Mouse (Mus musculus): Measurements from ENCODE around the gene Wwox. TPM values are rescaled to one million over a fixed set of nuclear protein-coding genes. Genes with fewer than 3 reads are reported as not detected.

Gene Wwox
- total RNA-seq, 2 experiments from 2014 or later, result 7.4 to 8.1 TPM

- DNase-seq, result no peak
- intact Hi-C loops (cut with DNase I), result no loop called here
These were observed 23.9 kb downstream of the Wwox start for GRCm38 (mm10) chr8:114463305-114463704.

DNA sequence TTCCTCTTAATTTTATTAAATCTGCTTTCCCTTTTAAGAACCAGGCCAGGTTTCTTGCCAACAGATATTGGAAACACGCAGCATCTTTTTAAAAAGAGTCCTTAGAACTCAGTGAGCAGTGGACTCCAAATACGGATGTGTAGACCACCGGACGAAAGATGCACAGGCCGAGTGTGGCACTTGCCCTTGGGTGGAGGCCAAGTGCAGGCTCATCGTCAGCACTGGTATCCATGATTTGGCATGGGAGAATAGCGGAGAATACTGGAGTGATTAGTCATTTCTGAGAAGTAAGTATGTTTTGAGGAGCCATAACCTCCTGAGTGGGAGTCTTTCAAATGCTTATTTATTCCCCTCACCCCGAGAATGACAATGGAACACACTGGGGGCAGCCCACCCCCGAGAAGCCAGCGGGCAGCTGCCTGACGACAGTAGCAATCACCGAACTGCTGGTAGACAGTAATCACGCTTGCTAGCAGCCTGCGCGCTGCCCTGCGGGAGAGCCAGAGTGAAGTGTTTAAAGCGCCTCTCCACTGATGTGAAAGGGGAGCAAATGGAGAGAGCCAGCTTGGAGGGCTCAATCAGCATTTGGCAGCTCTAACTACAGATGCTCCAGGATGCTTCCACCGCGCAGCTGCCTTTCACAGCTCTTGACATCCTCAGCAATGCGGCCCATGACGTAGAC lies 29.2 kb downstream of the Wwox start:
- no peak for DNase-seq
- intact Hi-C loops (cut with DNase I), result no loop called here

GRCm38 (mm10) chr8:114469208-114469590 lies 29.7 kb downstream of the Wwox start:
- intact Hi-C loops (cut with DNase I), result no loop called here
- no peak for DNase-seq

DNA sequence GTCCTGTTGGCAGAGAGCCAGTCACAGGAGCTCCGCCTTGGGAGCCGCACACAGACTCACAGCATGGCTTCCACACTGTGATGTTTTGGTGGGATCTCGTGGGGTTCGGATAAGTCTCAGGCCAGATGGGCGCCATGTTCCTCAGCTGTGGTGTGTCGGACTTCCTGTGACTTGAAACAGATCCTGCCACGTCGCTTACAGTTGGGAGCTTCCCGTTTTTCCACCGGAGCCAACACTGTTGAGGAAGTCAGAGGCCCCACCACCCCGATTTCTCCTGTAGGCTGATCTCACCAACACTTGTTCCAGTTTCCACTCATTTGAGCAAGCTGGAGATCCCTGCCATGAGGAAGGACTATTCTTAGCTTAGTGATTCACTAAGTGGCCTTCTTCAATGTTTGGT lies 34.1 kb downstream of the Wwox start:
- no peak for DNase-seq
- intact Hi-C loops (cut with DNase I), result no loop called here

DNA sequence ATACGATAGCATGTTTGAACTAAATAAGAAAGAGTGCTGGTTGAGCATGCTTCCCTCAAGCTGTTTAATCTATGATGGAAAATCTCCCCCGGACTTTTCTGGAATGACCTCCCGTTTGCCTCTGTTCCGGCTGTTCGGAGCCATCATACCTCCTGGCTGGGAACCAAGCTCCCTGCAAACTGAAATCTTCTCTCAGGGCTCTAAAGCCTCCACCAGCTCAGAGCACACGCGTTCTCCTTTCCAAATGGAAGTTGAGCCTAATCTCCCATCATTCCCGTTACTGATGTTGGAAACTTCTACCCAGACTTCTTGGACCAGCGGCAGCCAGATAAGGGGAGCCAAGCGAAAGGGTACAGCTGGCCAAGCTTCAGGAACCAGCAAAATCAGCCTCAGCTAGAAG lies 37.5 kb downstream of the Wwox start:
- no peak for DNase-seq
- intact Hi-C loops (cut with DNase I), result no loop called here

DNA sequence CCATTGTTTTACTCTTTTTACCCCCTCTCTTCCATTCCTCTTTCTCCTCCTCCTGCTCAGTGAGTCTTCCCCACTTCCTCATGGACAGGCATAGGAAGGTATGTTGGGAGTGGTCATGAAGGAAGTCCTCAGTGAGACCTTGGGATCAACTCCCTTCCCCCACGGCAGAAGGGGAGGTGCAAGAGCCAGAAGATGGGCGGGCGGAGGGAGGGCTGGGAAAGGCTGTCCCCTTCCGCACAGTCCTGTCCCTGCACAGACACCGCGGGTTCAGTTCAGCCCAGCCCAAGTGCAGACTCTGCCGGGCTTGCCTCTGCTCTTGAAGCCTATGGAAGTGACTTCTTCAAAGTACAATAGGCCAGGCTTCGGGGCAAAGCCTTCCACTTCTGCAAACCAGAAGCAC lies 38.3 kb downstream of the Wwox start:
- no peak for DNase-seq
- intact Hi-C loops (cut with DNase I), result no loop called here

- intact Hi-C loops (cut with DNase I), result no loop called here
- DNase-seq, result no peak
These were observed 40.3 kb downstream of the Wwox start for GRCm38 (mm10) chr8:114479749-114480148.

DNA sequence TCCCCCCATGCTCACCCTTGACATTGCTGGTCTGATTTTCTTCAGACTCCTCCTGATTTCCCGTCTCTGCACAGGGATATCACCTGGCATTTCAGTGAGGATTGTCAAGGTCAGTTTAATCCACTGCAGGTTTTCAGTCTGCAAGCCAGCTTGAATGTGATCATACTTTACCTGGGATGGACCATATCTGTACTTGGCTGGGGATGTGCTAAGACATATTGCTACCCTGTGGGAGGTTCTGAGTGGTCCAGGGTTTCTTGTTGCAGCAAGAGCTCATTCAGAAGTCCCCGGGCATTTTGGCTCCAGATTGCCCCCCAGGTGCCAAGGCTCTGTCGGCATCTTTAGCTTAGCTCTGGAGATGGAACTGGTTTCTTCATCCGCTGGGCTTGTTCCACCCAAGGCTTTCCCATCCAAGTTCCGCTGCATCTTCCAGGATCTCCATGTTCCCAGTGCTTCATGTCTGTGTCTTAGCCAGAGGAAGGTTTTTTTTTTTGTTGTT lies 52.3 kb downstream of the Wwox start:
- no peak for DNase-seq
- intact Hi-C loops (cut with DNase I), result no loop called here

- no peak for DNase-seq
- intact Hi-C loops (cut with DNase I), result no loop called here
These were observed 60.1 kb downstream of the Wwox start for GRCm38 (mm10) chr8:114499448-114500144.

DNA sequence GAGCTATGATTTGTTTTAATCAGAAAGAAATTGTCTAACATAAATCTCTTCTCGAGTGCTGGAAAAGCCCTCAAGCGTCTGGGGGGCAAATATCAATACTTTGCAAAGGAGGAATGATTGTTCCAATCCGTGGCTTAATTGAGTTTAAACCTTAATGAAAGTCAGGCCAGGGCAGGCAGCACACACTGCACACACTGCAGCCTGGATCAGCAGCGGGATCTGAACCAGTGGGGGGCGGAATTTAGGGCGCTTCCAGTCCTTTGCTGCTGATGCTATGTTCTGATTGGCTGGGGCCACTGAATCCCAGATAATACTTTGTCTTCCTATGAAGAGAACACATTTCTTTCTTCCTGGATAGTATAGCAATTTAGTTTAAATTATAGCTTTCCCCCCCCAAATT lies 62.5 kb downstream of the Wwox start:
- intact Hi-C loops (cut with DNase I), result no loop called here
- DNase-seq, result no peak

GRCm38 (mm10) chr8:114503196-114503595 lies 63.7 kb downstream of the Wwox start:
- no peak for DNase-seq
- intact Hi-C loops (cut with DNase I), result no loop called here

- intact Hi-C loops (cut with DNase I), result no loop called here
- DNase-seq, result no peak
These were observed 65.4 kb downstream of the Wwox start for GRCm38 (mm10) chr8:114504889-114505288.

DNA sequence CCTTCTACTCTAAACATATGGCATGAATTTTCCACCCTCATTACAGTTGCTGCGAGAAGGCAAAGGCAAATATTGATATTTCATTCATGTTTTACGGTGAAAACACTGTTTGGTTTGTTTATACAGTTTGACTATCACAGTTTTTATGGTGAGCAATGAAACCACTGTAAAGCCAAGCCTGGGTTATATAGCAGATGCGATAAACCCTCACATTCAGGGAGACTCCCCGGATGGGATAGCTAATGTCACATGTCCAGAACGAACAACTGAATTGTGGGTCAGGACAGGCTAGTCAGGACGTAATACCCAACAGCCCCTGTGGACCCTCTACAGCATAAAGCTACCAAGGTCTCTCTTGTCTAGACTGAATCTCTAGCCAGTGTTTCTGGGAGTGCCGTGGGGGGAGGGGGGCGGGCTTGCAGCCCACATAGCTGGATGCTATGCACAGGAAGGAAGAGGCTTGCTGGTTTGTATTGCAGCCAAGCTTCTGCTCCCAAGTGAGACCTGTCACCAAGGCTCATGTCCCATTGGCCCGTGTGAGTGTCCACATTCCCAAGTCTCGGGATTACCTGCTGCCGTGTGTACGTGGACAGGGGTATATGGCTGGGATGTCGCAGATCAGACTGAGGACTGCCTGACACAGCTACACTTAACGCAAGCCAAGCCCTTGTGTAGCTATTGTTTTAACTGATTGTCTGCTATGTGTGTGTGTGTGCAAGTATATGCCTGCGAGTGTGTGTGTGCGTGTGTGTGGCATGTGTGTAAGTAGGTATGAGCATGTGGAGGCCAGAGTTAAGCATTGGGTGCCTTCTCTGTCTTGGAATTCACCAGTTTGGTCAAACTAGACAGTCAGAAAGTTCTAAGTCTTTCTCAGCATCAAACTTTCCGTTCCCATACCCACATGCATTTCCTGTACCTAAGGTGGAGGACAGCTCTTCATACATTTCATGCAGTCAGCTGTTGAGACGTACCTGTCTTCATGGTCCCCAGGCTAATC lies 66.2 kb downstream of the Wwox start:
- no peak for DNase-seq

GRCm38 (mm10) chr8:114507404-114507803 lies 67.9 kb downstream of the Wwox start:
- intact Hi-C loops (cut with DNase I), result no loop called here
- DNase-seq, result no peak

More for the DNA sequence above, 66.2 kb downstream of the Wwox start:
- intact Hi-C loops (cut with DNase I), result no loop called here

DNA sequence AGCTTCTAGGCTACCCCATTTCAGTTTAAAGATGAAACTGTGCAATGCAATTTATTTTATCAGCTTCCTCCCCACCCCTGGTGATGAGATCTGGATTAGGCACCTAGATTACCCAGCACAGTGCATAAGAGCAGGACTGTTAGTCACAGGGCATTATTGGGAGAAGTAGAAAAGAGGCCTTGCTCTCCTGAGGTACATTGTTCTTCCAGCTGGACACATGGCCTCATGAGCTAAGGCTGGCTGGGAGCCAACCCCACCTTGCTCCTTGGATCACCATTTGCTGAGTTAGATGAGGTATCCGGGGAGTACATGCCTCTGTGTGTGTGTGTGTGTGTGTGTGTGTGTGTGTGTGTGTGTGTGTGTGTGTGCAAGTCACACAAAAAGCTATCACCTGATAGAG lies 70.8 kb downstream of the Wwox start:
- DNase-seq, result peak in 1 of 2 experiments; percentile 8
- intact Hi-C loops (cut with DNase I), result no loop called here

DNA sequence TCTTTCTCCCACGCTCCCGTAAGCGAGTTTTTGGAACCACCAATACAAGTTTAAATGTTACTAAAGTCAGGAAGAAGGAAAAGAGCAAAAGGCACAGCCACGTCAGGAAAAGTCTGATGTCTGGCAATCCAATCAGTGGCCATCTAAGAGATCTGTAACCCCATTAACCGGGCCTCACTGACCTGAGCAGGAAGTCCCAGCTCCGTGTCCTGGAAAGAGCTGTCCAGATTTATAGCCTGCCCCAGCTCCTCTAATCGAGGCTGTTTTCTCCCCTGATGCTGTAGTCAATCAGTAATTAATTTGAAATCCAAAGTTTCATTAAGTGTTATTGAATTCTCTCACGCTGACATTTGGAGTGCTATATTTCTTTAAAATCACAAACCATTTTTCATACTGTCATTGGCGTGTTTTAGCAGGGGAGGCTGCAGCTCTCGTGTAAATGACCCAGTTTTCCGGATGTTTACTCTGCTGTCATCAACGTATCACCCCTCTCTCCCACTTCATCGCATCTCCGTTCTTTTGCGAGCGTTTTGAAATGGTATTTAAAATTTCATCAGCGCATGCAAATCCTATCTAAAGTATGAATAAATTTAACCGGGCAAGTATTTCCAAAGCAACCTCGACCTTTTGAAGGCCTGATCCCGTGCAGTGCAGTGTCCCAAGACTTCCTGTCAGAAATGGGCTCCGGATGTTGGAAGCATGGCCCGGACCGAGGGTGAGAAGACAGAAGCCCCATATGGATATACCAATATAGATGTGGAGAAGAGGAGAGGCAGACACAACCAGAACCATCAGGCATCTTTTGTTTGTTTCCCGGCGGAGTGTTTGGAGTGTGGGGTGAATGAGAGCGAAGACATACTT lies 72.8 kb downstream of the Wwox start:
- intact Hi-C loops (cut with DNase I), result no loop called here
- no peak for DNase-seq

- intact Hi-C loops (cut with DNase I), result no loop called here
- no peak for DNase-seq
These were observed 75.2 kb downstream of the Wwox start for GRCm38 (mm10) chr8:114514692-114515091.

DNA sequence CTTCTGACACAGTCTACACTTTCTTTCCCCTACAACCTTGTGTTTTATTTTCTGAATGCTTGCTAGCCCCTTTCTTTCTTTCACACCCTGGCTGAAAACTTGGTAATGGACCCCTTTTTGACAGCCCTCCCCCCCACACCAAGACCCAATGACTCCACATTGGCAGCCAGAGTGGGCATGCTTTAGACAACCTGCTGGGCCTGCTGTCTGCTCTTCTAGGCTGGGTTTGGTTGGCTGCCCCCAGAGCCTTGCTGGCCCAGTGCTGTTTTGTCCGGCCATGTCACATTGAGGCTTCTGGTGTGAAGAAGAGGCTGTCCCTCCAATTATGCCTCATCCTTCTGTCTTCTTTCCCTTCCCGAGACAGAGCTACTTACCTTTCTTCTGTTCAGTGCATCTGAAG lies 83.6 kb downstream of the Wwox start:
- intact Hi-C loops (cut with DNase I), result no loop called here
- no peak for DNase-seq

DNA sequence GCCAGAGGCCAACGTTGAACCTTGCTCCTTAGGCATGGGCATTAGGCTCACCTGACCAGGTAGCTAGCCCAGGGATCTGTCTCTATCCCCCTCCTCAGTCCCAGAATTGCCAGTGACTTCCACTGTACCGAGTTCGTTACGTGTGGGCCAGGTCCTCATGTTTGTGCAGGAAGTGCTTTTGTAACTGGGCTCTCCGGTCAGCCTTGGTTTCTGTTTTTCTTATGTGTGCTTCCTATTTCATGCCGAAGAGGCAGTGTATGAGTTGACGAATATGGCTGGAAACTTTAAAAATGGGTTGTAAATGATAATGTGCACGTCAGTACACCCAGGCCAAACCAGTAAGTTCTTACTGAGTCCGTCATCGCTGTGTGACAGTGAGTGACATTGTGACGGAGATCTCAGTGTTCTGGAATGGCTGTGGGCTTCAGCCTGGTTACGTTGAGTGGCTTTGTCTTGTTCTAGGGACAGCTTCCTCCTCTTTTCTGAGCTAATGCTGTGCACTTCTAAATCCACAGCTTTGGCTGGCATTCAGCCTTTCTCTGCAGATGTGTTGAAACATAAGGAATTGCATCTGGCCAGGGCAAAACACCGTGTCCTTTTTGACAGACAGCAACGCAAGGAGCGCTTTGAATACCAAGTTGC lies 87.3 kb downstream of the Wwox start:
- DNase-seq, result no peak
- intact Hi-C loops (cut with DNase I), result no loop called here

All from heart, postnatal 10 days (tissue).